Mouse (Mus musculus): ENCODE measurements around the gene Acss3.

Acss3 gene

GRCm38 (mm10) chr10:107123529-107124335, at the start of gene Acss3:
Gene Acss3 (minus strand): TSS chr10:107123668.
- no peak for DNase-seq (ENCODE audit: low read depth)

GRCm38 (mm10) chr10:107172003-107172689, 48.7 kb upstream of the Acss3 start:
- no peak for DNase-seq (ENCODE audit: low read depth)

DNA sequence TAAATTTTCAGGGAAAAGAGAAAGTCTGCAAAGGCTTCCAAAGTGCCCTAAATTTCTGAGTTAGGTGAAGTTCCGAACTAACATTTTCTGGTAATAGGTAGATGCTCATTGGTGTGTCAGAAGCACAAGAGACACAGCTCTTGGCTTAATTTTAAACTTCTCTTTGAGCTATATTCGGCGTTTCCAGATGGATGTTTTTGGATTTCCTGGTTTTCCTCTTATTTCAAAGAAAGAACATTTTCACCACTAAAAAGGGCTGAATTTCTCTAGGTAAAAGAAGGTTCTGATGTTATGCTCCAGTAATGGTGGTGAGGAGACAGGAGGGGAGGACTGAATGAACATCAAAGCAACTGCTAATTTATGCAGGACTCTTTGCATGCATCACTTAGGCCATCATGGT, 43.0 kb upstream of the Acss3 start:
- DNase-seq (ENCODE audit: low read depth) = no peak

DNA sequence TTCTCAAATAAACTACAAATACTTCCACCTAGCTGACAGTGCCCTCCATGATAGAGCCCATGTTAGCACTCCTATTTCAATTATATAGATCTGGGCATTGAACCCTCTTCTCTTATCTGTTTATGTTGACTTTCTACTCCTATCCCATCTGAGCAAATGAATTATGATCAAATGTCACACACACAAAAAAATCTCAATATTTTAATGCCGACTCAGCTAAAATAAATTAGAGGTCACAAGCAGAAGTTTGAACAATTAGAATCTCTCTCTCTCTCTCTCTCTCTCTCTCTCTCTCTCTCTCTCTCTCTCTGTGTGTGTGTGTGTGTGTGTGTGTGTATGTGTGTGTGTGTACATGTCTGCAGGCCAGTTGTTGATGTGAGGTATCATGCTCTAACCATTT, 25.3 kb upstream of the Acss3 start:
- DNase-seq (ENCODE audit: low read depth) = no peak

GRCm38 (mm10) chr10:107144016-107144415, 20.5 kb upstream of the Acss3 start:
- no peak for DNase-seq (ENCODE audit: low read depth)

DNA sequence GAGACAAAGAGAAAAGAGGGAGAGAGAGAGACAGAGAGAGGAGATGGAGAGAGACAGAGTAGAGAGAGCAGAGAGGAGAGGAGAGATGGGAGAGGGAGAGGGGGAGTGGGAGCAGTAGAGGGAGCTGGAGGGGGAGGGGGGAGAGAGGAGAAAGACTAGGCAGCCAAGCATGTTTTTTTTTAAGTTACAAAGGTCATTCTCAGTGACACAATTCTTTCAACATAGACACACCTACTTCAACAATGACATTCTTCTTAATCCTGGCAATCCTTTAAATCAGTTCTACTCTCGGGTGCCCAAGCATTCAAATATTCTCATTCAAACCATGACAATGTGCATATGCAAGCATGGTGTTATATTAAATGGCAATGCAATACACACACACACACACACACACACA, 19.4 kb upstream of the Acss3 start:
- DNase-seq (ENCODE audit: low read depth) = no peak

DNA sequence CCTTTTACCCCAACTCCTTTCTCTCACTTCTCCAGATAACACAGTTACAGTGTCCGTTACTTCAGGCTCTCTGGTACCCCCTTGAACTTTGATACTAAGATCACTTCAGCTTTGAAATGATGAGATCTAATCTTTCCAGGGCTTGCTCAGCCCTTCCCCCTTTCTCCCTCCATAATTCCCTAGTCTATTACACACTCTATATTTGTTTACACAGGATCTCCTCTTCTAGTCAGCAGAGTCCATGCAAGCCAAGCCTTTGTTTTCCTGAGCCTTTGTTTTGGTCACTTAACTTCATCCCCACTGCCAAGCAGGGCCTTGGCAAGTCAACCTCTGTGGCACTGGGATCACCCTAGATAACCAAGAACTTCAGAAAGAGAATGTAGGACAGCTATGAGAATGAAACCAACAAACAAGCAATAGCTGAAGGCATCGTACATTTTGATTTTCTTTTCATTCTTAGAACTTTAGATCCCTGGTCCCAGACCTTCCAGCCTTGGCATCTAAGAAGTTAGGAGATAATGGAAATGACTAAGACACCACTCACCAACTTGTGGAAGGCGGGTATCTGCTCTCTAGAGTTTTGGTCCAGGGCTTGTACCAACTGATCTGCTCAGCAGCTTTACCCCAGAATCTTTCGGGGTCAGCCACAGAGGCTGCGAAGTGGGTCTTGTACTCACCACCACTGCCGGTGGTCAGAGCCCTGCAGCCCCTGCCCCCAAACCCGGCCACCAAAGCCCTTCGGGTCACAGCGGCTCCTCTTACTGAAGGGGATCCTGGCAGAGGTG, 532 bp downstream of the Acss3 start:
- DNase-seq (ENCODE audit: low read depth) = no peak

GRCm38 (mm10) chr10:107121301-107121700, 2.2 kb downstream of the Acss3 start:
- no peak for DNase-seq (ENCODE audit: low read depth)

DNA sequence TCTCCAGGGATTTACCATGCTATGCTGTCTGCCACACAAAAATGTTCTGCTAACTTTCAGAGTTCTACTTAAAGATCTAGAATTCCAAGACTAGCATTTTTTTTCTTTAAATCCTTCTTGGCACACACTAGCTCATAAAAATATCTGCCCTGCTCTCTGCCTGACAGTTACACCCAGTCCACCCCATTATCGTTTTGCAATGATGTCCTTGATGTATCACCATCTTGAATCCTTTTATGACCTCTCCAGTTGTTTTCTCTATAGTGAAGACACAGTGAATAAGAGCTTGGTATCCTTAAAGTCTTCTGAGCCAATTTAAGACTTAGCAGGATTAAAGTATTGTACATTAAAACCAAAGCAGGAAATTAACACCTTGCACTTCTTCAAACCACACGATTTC, 4.3 kb downstream of the Acss3 start:
- DNase-seq (ENCODE audit: low read depth) = no peak

DNA sequence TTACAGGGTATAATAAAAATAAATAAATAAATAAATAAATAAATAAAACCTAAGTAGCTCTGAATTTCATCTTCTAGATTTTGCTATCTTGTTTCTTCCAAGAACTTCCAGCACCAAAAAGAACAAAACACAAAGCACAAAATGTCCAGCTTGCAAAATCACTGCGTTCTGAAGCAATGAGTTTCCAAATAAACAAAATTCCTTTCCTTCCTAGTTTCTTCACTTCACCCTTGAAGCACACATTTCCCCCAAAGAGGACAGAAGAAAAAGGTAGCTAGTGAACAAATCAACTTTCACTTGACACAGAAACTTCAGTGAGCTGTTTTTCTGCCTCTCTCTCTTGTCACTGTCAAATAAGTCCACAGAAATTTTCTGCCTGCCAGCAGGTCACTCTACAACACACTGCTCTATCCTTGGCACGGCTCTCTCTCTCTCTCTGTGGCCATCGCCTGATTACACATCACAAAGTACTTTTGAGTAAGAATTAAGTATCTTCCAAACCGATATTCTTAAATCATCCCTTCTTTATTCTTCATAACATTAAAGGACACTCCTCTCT, 6.7 kb downstream of the Acss3 start:
- DNase-seq (ENCODE audit: low read depth) = no peak

GRCm38 (mm10) chr10:107115930-107116642, 7.4 kb downstream of the Acss3 start:
- DNase-seq (ENCODE audit: low read depth) = no peak

- DNase-seq (ENCODE audit: low read depth) = no peak
Observed at GRCm38 (mm10) chr10:107115121-107115520, 8.3 kb downstream of the Acss3 start.

DNA sequence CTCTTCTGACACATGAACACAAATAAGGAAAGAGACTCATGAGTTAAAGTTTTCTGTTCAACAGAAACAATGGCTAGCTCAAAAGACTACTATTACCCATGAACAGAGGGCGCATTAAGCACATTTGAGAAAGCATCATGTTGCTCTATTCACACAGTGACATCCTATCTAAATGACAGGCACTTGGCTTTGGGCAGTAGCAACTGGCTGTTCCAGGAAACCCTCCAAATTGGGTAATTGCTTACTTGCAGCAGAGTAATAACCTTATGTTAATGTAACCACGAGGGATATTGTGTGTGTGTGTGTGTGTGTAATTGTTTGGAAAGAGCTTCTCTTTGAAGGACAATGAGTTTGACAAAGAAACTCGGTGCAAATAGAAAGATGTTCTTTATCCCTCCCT, 29.0 kb downstream of the Acss3 start:
- no peak for DNase-seq (ENCODE audit: low read depth)

DNA sequence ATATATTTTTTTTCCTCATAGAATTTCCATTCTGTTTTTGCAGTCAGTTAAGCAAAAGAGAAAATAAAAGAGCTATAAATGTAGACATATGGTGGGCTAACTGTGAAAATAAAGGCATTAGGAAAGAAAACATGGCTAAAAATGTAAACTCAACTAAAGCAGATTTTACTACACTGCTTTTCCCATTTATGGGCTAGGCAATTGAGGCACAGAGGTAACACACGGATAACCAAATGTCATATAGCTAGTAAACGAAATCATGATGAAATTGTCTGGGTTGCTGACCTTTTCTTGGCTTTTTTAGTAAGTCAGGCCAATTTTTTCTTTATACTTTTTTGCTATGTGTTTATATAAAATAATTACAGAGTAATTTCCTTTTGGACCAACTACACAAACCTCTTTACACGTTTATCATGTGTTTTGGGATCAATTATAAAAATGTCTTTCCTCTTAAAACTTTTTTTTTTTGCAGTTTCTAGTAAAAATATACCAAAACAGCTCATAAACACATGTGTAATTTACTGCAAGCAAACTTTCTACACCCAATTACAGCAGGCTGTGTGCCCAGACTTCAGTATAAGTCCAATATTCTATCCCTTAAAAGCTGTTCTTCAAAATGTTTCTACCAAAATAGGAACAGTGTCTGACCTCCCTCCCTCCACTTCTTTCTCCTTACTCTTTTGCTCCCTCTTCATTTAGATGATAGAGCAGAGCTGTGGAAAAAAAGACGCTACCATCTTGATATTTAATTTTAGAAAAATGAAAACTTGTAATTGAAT, 69.4 kb downstream of the Acss3 start:
- no peak for DNase-seq (ENCODE audit: low read depth)

GRCm38 (mm10) chr10:107050489-107050888, 73.0 kb downstream of the Acss3 start:
- no peak for DNase-seq (ENCODE audit: low read depth)

- no peak for DNase-seq (ENCODE audit: low read depth)
Observed at GRCm38 (mm10) chr10:107042656-107043055, 80.8 kb downstream of the Acss3 start.

- no peak for DNase-seq (ENCODE audit: low read depth)
Observed at GRCm38 (mm10) chr10:107040837-107041236, 82.6 kb downstream of the Acss3 start.

DNA sequence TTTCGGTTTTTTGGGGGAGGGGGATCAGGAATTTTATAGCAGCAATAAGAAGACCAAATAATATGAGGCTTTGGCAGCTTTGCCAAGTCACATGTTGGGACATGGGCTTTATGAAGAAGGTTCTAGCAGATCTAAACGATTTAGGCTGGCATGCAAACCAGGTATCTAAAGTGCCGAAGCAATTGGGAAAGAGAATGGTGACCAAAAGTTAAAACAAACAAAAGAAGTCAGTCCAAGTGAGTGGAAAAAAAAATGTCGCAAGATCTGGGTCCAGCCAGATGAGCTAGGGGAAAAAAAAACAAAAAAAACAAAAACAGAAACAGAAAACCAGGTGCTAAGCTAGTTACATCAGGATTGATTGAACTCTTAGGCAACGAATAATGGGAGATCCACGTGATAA, 83.1 kb downstream of the Acss3 start:
- DNase-seq (ENCODE audit: low read depth) = no peak

- DNase-seq (ENCODE audit: low read depth) = no peak
Observed at GRCm38 (mm10) chr10:107039211-107039610, 84.3 kb downstream of the Acss3 start.

DNA sequence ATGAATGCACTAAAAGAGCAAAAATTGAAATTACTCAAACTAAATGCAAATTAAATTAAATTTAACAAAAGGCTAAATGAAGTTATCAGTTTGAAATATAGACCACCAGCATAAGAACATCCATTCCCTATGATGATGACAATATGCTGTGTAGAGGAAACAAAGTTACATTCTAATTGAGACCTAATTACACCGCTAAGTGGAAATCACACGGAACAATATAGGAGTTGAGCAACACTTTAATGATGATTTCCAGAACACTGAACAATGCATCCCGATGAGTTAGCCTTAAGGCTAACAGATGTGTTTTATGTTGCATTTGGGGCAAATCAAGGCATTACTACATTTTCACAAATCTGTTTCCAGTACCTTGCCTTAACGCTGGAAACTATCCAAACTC, 99.2 kb downstream of the Acss3 start:
- DNase-seq (ENCODE audit: low read depth) = no peak

- DNase-seq (ENCODE audit: low read depth) = no peak
Observed at GRCm38 (mm10) chr10:107021118-107021517, 102.3 kb downstream of the Acss3 start.

Measured in c-Kit-positive CD71-positive TER-119-negative erythroid progenitor cells, embryonic 14.5 days (primary cell).